Mouse (Mus musculus) CD4-positive, CD25-positive, alpha-beta regulatory T cell, adult 4 months (primary cell): ENCODE data around the gene Smyd2. TPM values are rescaled to one million over a fixed set of nuclear protein-coding genes. Genes with fewer than 3 reads are reported as not detected.

ENCODE experiments used
- ATAC-seq: one replicate; pipeline ENCODE4 v1.8.0; 2017
- polyA plus RNA-seq, 2 experiments: library from polyadenylated mRNA; unstranded; fragments of 100-300 nt; shearing (Covaris generic); gene quantifications; one replicate each; pipeline ENCODE4 v1.2.1; 2017

Smyd2 gene
- polyA plus RNA-seq, 2 experiments from 2014 or later, result 6.7 to 8.9 TPM

GRCm38 (mm10) chr1:189871625-189872024 lies 50.5 kb downstream of the Smyd2 start:
- ATAC-seq, result no peak

DNA sequence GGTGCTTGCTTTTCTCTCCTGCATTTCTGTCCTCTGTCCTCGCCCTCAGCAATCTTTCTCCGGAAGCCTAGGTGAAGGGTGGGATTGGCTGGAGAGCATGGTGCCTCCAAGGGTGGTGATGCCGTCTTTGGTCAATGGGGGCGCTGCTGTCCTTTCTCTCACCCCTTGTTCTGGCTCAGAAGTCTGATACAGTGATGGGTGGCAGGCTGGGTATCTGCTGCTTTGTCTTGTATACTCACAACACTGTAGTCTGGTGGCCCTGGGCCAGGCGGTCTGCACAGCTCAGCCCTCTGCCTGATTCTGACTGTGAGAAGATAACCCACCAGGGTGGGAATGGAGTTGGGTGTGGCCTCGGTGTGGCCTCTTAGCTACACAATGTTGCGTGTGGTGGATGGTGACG lies 51.6 kb downstream of the Smyd2 start:
- no peak for ATAC-seq

DNA sequence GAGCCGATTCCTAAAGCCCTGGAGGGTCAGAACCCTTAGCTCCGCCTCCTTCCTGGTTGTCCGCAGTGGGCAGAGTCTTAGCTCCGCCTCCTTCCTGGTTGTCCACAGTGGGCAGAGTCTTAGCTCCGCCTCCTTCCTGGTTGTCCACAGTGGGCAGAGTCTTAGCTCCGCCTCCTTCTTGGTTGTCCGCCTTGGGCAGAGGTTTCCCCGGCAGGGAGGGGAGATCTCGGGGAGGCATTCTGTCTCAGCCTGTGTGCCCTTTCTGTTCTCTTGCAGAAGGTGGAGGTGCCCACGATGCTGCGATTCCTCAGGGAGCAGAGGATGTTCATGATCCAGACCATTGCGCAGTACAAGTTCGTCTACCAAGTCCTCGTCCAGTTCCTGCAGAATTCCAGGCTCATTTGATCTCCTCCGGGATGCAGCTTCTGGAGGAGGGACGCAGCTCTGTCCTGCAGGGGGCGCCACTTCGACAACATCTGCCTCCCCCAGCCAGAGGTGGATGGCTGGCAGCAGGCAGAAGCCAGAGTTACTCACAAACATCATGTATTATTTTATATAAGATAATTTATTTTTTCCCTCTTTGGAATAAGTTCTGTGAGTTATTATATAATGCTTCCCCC lies 52.4 kb downstream of the Smyd2 start:
- ATAC-seq, result no peak

GRCm38 (mm10) chr1:189868036-189868435 lies 54.1 kb downstream of the Smyd2 start:
- no peak for ATAC-seq

DNA sequence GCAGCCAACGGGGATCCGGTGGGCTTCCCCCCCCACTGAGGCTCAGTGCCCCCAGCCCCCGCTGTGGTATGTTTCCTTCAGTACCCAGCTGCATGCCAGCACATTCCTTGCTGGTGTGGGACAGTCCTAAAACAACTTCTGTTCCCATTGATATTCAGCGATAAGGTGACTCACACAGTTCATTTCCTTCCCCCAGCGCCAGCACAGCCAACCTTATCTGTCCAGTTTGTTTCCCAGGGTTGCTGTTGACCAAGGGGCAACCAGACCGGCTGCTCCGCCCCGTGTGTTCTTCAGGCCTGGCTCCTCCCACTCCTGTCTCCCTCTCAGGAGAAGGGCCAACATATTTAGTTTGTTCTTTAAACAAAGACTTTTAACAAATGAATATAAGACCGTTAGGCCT lies 54.7 kb downstream of the Smyd2 start:
- ATAC-seq, result no peak

GRCm38 (mm10) chr1:189867034-189867433 lies 55.1 kb downstream of the Smyd2 start:
- ATAC-seq, result peak; percentile 94

DNA sequence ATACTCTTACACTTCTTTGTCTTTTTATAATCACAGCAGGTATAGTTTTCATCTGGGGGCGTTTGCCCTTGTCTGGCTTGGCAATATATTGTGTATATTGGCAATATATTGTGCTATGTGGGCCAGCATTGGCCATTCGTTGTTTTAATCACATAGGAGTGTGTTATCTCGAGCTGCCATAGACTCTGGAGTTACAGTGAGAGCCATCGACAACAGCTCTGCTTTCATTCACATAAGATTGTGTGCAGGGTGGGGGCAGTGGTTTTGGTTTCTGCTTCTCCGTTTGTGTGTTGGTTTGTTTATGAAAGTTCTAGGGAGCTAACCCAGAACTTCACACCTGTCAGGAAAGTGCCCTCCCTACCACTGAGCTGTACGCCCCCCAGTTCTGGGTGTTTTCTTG lies 55.5 kb downstream of the Smyd2 start:
- no peak for ATAC-seq

DNA sequence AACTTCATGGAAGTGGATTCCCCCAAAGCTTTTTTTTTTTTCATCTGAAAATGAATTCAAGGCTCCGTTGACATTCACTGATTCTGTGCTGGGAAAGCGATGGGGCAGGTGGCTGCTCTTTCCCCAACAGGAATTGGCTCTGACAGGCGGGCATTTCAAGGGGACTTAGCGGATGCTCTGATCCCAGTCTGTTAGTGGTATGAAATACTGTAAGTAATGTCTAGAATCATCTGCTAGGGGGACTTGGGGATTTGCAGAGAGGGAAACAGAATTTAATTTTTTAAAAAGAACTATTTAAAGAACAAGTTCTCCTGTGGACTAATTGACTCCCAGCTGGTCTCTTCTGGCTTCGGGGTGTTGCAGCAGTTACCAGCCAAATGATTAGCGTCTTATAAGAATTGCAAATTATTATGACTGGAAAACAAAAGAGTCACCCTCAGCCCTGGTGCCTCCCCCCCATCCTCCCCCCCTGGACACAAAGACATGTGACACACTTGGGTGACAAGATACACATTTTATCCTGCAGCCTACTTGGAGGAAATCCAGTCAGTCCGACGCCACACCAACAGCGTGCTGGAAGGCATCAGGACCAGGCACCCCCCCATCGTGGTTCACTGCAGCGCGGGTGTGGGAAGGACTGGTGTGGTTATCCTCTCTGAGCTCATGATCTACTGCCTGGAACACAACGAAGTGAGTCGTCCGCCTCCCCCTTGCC lies 57.2 kb downstream of the Smyd2 start:
- ATAC-seq, result no peak

- ATAC-seq, result no peak
These were observed 57.9 kb downstream of the Smyd2 start for GRCm38 (mm10) chr1:189864301-189864700.

GRCm38 (mm10) chr1:189863727-189864126 lies 58.4 kb downstream of the Smyd2 start:
- no peak for ATAC-seq

- ATAC-seq, result no peak
These were observed 61.2 kb downstream of the Smyd2 start for GRCm38 (mm10) chr1:189860942-189861315.

DNA sequence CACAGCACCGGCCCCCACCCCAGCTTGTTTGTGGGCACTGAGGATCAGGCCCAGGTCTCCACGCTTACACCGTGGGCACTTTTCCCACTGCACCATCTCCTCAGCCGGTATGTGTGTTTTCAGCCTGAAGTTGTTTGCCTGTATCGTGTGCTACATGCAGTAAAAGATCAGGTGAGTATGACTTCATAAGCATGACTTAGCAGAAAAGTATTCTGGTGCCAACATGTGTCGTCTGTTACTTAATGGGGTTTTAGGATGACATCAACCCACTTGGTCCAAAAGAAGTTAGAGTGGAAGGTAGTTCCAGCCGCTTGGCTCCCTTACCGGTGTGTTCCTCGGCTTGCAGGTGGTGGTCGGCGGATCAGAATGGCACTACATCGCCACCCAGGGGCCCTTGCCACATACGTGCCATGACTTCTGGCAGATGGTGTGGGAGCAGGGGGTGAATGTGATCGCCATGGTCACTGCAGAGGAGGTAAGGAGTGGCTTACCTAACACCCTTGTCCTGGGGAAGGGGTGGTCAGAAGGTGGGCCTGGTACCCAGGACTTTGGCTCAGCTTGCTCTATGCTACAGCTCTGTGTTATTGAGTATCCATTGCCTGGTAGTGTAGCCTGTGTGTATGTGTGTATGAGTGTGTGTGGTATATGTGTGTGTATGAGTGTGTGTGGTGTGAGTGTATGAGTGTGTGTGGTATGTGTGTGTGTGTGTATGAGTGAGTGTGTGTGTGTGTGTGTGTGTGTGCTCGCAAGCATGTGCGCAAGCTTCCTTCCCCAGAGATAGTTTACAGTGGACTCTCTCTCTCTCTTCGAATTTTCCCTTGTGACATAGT lies 61.8 kb downstream of the Smyd2 start:
- ATAC-seq, result no peak

DNA sequence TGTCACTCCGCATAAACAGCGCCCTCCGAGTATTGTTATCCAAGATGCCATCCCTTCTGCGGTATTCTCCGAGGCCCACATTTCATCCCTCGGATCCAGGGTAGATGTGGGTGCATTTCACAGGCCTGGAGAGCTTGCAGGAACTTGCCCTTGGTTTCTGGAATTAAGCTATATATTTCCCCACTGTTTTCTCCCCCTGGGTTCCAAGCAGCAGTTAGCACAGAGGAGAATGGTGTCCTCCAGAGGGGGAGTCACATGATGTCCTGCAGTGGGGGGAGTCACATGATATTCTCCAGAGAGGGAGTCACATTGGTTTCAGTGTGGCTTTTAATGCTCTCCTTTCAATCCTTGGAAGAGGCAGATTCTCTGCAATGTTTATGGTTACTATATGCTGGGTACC lies 63.8 kb downstream of the Smyd2 start:
- no peak for ATAC-seq

- ATAC-seq, result no peak
These were observed 66.4 kb downstream of the Smyd2 start for GRCm38 (mm10) chr1:189855739-189856138.

DNA sequence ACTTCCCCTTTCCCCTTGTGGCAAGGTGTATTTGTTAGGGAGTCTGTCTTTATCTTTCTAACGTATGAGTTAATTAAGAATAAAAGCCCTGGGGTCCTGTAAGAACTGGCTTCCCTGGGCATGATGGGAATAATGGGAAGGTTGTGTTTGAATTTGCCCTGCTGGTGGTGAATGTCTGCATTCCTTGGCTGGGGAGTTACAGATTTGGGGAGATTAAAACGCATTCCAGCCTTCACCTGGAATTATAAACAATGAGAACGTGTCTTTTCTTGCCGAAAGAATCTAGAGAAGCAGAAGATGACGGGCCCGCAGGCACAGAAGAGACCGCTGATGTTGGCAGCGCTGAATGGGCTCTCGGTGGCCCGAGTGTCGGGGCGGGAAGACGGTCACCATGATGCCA lies 67.5 kb downstream of the Smyd2 start:
- ATAC-seq, result no peak

DNA sequence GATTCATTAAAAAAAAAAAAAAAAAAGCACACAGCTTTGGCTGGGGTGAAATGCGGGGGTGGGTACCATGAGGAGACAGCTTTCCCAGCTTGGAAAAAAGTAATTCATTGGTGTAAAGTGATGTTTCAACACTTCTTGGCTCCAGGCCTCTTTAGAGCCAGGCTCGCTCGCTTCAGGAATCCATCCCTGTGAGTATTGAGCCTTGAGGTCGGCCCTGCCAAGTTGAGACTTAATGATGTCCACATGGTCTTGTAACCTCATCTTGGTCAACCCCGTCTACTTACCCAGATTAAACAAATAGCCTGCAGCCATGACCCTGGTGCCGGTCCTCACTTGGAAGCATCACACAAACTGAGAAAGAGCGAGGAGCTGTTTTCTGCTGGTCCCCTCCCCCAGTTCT lies 69.7 kb downstream of the Smyd2 start:
- ATAC-seq, result no peak

- ATAC-seq, result no peak
These were observed 70.1 kb downstream of the Smyd2 start for GRCm38 (mm10) chr1:189852051-189852450.

- ATAC-seq, result no peak
These were observed 72.6 kb downstream of the Smyd2 start for GRCm38 (mm10) chr1:189849550-189849949.

DNA sequence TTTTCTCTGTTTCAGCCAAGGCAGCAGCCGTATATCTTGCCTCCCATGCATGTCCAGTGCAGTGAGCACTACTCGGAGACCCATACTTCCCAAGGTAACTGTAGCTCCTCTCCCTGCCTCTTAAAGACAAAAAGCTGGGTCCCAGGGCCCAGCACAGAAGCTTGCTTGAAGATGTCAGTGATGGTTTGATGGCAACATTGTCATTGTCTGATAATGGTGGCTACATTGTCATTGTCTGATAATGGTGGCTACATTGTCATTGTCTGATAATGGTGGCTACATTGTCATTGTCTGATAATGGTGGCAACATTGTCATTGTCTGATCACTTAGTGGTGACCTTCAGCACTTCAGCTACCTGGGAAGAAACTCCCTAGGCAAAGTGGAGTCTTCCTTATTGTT lies 75.8 kb downstream of the Smyd2 start:
- ATAC-seq, result no peak

GRCm38 (mm10) chr1:189834166-189834565 lies 88.0 kb downstream of the Smyd2 start:
- no peak for ATAC-seq

DNA sequence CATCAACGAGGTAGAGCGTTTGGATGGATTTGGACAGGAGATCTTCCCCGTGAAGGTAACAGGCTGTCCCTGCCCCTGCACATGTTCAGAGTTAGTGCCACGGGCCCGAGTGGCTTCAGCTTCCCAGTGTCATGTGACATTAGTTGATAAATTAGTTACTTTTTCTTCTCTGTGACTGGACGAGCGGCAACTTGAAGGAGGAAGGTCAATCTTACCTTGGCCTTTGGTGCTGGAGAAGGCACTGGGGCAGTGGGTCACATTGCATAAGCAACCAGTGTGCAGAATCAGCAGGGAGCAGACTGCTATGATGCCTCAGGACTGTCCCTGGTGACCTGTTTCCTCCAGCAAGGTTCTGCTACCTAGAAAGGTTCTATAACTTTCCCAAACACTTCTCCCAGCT lies 88.8 kb downstream of the Smyd2 start:
- no peak for ATAC-seq

DNA sequence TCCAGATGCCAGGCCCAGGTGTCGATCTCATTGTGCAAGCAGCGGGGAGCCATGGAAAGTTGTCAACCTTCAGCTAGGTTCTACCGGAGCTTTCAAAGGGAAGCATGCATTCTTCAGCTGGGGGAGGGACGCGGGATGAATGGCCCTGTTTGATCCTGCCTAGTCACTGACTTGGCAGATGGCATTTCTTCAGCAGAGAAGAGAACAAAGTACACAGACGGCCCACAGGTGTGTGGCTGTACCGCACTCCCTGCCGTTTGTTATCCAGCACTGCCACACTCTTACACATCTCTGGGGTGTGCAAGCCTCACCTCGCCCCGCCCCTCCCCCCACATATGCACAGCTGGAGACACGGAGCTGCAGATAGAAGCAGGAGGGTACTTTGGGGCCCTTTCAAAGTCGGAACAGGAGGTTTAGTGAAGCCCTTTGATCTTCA lies 91.3 kb downstream of the Smyd2 start:
- ATAC-seq, result peak; percentile 51
